Mouse (Mus musculus) olfactory bulb, adult 2 months (tissue): ENCODE data around the gene Cwc22.

Experiments
- CTCF ChIP-seq: fragments of 200-500 bp; IDR thresholded peaks from 2 replicates; pipeline ENCODE4 v1.5.1; 2012; ENCODE audit warnings: low read depth, mild to moderate bottlenecking, low read length, moderate library complexity; ENCODE audit not compliant: insufficient read depth
- POLR2A ChIP-seq: fragments of 200-500 bp; IDR thresholded peaks from 2 replicates; pipeline ENCODE4 v1.6.1; 2012; ENCODE audit warnings: mild to moderate bottlenecking, low read depth, low read length, moderate library complexity; ENCODE audit not compliant: insufficient read depth

DNA sequence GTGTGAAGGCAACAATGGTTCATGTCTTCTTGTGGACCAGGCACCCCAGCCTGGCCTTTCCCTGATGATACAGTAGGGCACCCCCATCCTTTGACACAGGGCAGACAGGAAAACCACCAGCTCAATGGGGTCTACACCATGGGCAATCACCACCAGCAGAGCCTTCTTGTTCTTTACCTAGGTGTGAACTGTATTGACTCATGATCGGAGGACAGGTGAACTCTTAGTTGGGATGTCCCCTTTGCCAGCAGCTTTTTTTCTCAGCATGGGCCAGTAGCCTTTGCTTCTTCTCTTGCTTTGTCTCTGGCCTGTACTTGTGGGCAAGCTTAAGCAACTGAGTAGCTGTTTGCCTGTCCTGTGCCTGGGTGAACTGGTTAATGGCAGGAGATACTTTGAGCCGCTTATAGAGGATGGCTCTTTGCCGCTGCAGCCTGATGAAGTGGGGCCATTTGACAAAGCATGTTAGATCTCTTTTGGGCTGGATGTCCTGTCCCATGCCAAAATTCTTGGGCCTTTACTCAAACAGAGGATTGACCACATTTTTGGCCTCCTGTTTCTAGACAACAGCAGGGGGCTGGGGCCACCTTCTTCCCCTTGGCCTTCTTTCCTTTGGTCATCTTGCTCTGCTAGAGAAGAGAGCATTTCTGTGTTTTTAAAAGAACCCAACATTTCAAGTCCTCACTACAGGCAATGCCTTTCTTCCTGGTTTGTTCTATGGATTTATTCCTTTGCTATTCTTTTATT lies 16.4 kb upstream of the Cwc22 start:
- TF ChIP-seq CTCF (no peak), POLR2A (no peak)
